Mouse (Mus musculus) liver, embryonic 14 days (tissue): ENCODE data around the gene Cnrip1. TPM values are rescaled to one million over a fixed set of nuclear protein-coding genes. Genes with fewer than 3 reads are reported as not detected.

Source experiments
- polyA plus RNA-seq: library from polyadenylated mRNA; depleted of rRNA; stranded (reverse); fragments of >200 nt; gene quantifications from 2 replicates; pipeline ENCODE4 v1.2.3, GENCODE M21; 2012; rRNA removed

Gene Cnrip1
- polyA plus RNA-seq, result 2.5 and 2.6 TPM in 2 replicates

GRCm38 (mm10) chr11:17051545-17052475 lies at the start of gene Cnrip1, which contains the start of gene Plek:
Cnrip1 (plus strand) TSS chr11:17051586.
Plek (minus strand) TSS chr11:17052381.

Other genes with a start within 250 kb of the Cnrip1 start
- 3.3 and 4.2 TPM in 2 replicates for gene Fbxo48, start 100.2 kb upstream of the Cnrip1 start, polyA plus RNA-seq
- 11.6 and 14.0 TPM in 2 replicates for gene Plek, start 795 bp downstream of the Cnrip1 start, polyA plus RNA-seq
- gene Ppp3r1, start 107.7 kb downstream of the Cnrip1 start, polyA plus RNA-seq, result 16.0 and 18.2 TPM in 2 replicates
- gene Wdr92, start 130.5 kb downstream of the Cnrip1 start, polyA plus RNA-seq, result 6.6 and 7.0 TPM in 2 replicates
- 13.1 and 14.5 TPM in 2 replicates for gene Pno1, start 160.0 kb downstream of the Cnrip1 start, polyA plus RNA-seq
- 15.2 and 19.0 TPM in 2 replicates for gene C1d, start 206.0 kb downstream of the Cnrip1 start, polyA plus RNA-seq